Mouse (Mus musculus): ENCODE data around the gene Paqr3.

Paqr3 gene

GRCm38 (mm10) chr5:97111207-97111910 is at the start of gene Paqr3:
Paqr3 (minus strand) TSS chr5:97111596.
- DNase-seq (ENCODE audit: low spot score in 2 of 2), result peak; percentile 92 to 98

GRCm38 (mm10) chr5:97154688-97155087 is 43.3 kb upstream of the Paqr3 start:
- DNase-seq (ENCODE audit: low spot score in 2 of 2), result no peak

GRCm38 (mm10) chr5:97135331-97135730 is 23.9 kb upstream of the Paqr3 start:
- no peak for DNase-seq (ENCODE audit: low spot score in 2 of 2)

GRCm38 (mm10) chr5:97129589-97129988 is 18.2 kb upstream of the Paqr3 start:
- no peak for DNase-seq (ENCODE audit: low spot score in 2 of 2)

- DNase-seq (ENCODE audit: low spot score in 2 of 2), result peak; percentile 51 to 75
Measured at GRCm38 (mm10) chr5:97128242-97129226, 17.1 kb upstream of the Paqr3 start.

- no peak for DNase-seq (ENCODE audit: low spot score in 2 of 2)
Measured at GRCm38 (mm10) chr5:97127284-97127683, 15.9 kb upstream of the Paqr3 start.

GRCm38 (mm10) chr5:97126005-97126404 is 14.6 kb upstream of the Paqr3 start:
- DNase-seq (ENCODE audit: low spot score in 2 of 2), result peak in 1 of 2 experiments; percentile 58

GRCm38 (mm10) chr5:97125459-97125970 is 14.1 kb upstream of the Paqr3 start:
- no peak for DNase-seq (ENCODE audit: low spot score in 2 of 2)

- no peak for DNase-seq (ENCODE audit: low spot score in 2 of 2)
Measured at GRCm38 (mm10) chr5:97124977-97125376, 13.6 kb upstream of the Paqr3 start.

GRCm38 (mm10) chr5:97110697-97111096 is 699 bp downstream of the Paqr3 start:
- no peak for DNase-seq (ENCODE audit: low spot score in 2 of 2)

- DNase-seq (ENCODE audit: low spot score in 2 of 2), result no peak
Measured at GRCm38 (mm10) chr5:97110133-97110532, 1.3 kb downstream of the Paqr3 start.

GRCm38 (mm10) chr5:97108333-97108732 is 3.1 kb downstream of the Paqr3 start:
- DNase-seq (ENCODE audit: low spot score in 2 of 2), result no peak

GRCm38 (mm10) chr5:97099954-97100353 is 11.4 kb downstream of the Paqr3 start:
- DNase-seq (ENCODE audit: low spot score in 2 of 2), result no peak

GRCm38 (mm10) chr5:97097631-97098041 is 13.8 kb downstream of the Paqr3 start:
- DNase-seq (ENCODE audit: low spot score in 2 of 2), result no peak

- no peak for DNase-seq (ENCODE audit: low spot score in 2 of 2)
Measured at GRCm38 (mm10) chr5:97095335-97095734, 16.1 kb downstream of the Paqr3 start.

- DNase-seq (ENCODE audit: low spot score in 2 of 2), result no peak
Measured at GRCm38 (mm10) chr5:97092970-97093369, 18.4 kb downstream of the Paqr3 start.

GRCm38 (mm10) chr5:97090034-97090784 is 21.2 kb downstream of the Paqr3 start:
- DNase-seq (ENCODE audit: low spot score in 2 of 2), result no peak

- DNase-seq (ENCODE audit: low spot score in 2 of 2), result no peak
Measured at GRCm38 (mm10) chr5:97089426-97089825, 22.0 kb downstream of the Paqr3 start.

GRCm38 (mm10) chr5:97088231-97088630 is 23.2 kb downstream of the Paqr3 start:
- DNase-seq (ENCODE audit: low spot score in 2 of 2), result no peak

- DNase-seq (ENCODE audit: low spot score in 2 of 2), result no peak
Measured at GRCm38 (mm10) chr5:97087746-97088145, 23.6 kb downstream of the Paqr3 start.

- no peak for DNase-seq (ENCODE audit: low spot score in 2 of 2)
Measured at GRCm38 (mm10) chr5:97087030-97087630, 24.3 kb downstream of the Paqr3 start.
